In genomic region chr4:31938416-31939106, GRCm38 (mm10) we compare ENCODE assay signal across 8 mouse cellular contexts. TPM values are rescaled to one million over a fixed set of nuclear protein-coding genes. Genes with fewer than 3 reads are reported as not detected.
DNase-seq lines count a peak whose midpoint lies in the region; ATAC-seq and TF ChIP-seq lines count a peak whose summit lies in the region.

No protein-coding gene starts in this region.

- ATAC-seq in liver, postnatal 0 days, result no peak
- ATAC-seq in embryonic facial prominence, embryonic 11.5 days (replicated peaks; ENCODE audit: insufficient number of reproducible peaks, low FRiP score, low TSS enrichment, low read depth), result no peak
- no peak for ATAC-seq in stomach, embryonic 16.5 days (ENCODE audit: insufficient read depth, low FRiP score)

- peaks cover 13% of the 10 kb centered on the region; the same call in 1 of the 2 replicates for H3K27me3 ChIP-seq in liver, postnatal 0 days (ENCODE audit: insufficient read depth, low read length)
- no peaks in the 10 kb centered on the region for H3K27me3 ChIP-seq in embryonic facial prominence, embryonic 11.5 days (ENCODE audit: control insufficient read depth, insufficient read depth, low read length)
- no peaks in the 10 kb centered on the region for H3K27me3 ChIP-seq in stomach, embryonic 16.5 days (ENCODE audit: control insufficient read depth, insufficient read depth, low read length)

- peak; percentile 25 for DNase-seq in cerebellum, adult 9-10 months
- DNase-seq in cerebellum, adult 8-10 months, result no peak
- DNase-seq in liver, postnatal 0 days, result no peak
- no peak for DNase-seq in liver
- DNase-seq in embryonic facial prominence, embryonic 11.5 days (ENCODE audit: low spot score), result peak; percentile 92
- peak; percentile 18 to 36 for DNase-seq in kidney, postnatal 36 days
- DNase-seq in spleen, adult 18-20 months, result no peak

- no peak for TF ChIP-seq EP300 in liver, postnatal 0 days (IDR thresholded peaks at IDR 0.05; ENCODE audit: low read depth)

- peaks cover 5% of the 10 kb centered on the region; the same call in 1 of the 2 replicates for H3K4me1 ChIP-seq in liver, postnatal 0 days (ENCODE audit: insufficient read depth)
- no peaks in the 10 kb centered on the region for H3K4me1 ChIP-seq in embryonic facial prominence, embryonic 11.5 days (ENCODE audit: control insufficient read depth, insufficient read depth, low read length)
- no peaks in the 10 kb centered on the region; the same call in 1 of the 2 replicates for H3K4me1 ChIP-seq in stomach, embryonic 16.5 days (ENCODE audit: control insufficient read depth, insufficient read depth, low read length)

- H3K36me3 ChIP-seq in liver, postnatal 0 days (replicated peaks; ENCODE audit: insufficient read depth, low read length), result no peaks in the 10 kb centered on the region
- no peaks in the 10 kb centered on the region for H3K36me3 ChIP-seq in embryonic facial prominence, embryonic 11.5 days (replicated peaks; ENCODE audit: control insufficient read depth, insufficient read depth, low read depth, low read length)
- no peaks in the 10 kb centered on the region for H3K36me3 ChIP-seq in stomach, embryonic 16.5 days (ENCODE audit: control insufficient read depth, insufficient read depth, low read length)

- peak; percentile 51 for TF ChIP-seq CTCF in liver, postnatal 0 days (IDR thresholded peaks at IDR 0.05; ENCODE audit: low read depth)

- no peak overlapping the region for H3K9ac ChIP-seq in liver, postnatal 0 days (replicated peaks)
- H3K9ac ChIP-seq in embryonic facial prominence, embryonic 11.5 days (replicated peaks; ENCODE audit: low read length), result no peak overlapping the region
- no peak overlapping the region for H3K9ac ChIP-seq in stomach, embryonic 16.5 days (ENCODE audit: low read length)

- H3K9me3 ChIP-seq in liver, postnatal 0 days (ENCODE audit: low read length), result no peaks in the 10 kb centered on the region
- H3K9me3 ChIP-seq in embryonic facial prominence, embryonic 11.5 days (replicated peaks; ENCODE audit: control insufficient read depth, low read length), result no peaks in the 10 kb centered on the region
- no peaks in the 10 kb centered on the region for H3K9me3 ChIP-seq in stomach, embryonic 16.5 days (replicated peaks; ENCODE audit: control insufficient read depth, low read length)

- no peak overlapping the region for H3K27ac ChIP-seq in liver, postnatal 0 days (ENCODE audit: low read depth)
- H3K27ac ChIP-seq in embryonic facial prominence, embryonic 11.5 days (replicated peaks; ENCODE audit: low read depth, low read length), result no peak overlapping the region
- no peak overlapping the region for H3K27ac ChIP-seq in stomach, embryonic 16.5 days (ENCODE audit: low read length)

- WGBS in liver, postnatal 0 days (ENCODE audit: insufficient replicate concordance), result 28% methylated on average over 9 of the region's 9 CpGs
- WGBS in embryonic facial prominence, embryonic 11.5 days, result 30% methylated on average over 9 of the region's 9 CpGs
- WGBS in stomach, embryonic 16.5 days, result 29% methylated on average over 9 of the region's 9 CpGs

- no peak overlapping the region for H3K4me2 ChIP-seq in liver, postnatal 0 days (ENCODE audit: low read depth, low read length)
- no peak overlapping the region for H3K4me2 ChIP-seq in embryonic facial prominence, embryonic 11.5 days (ENCODE audit: low read depth, low read length)
- peak overlapping the region; percentile 34 for H3K4me2 ChIP-seq in stomach, embryonic 16.5 days (ENCODE audit: low read depth, low read length)

- H3K4me3 ChIP-seq in liver, postnatal 0 days (ENCODE audit: low read depth, low read length), result no peak overlapping the region
- H3K4me3 ChIP-seq in embryonic facial prominence, embryonic 11.5 days (ENCODE audit: low read depth, low read length), result no peak overlapping the region
- H3K4me3 ChIP-seq in stomach, embryonic 16.5 days (replicated peaks; ENCODE audit: low read length), result no peak overlapping the region; the same call in 1 of the 2 replicates

RNA-seq across cellular contexts. Expression of gene Map3k7, which starts 25.3 kb away (rescaled TPM):
- polyA plus RNA-seq in liver, postnatal 0 days (2015; fragmentation: Nextera tagmentation; extraction: Ambion mirVana), result 7.6 and 8.0 TPM in 2 replicates
- 48.2 and 50.8 TPM in 2 replicates for polyA plus RNA-seq in embryonic facial prominence, embryonic 11.5 days (2014; fragmentation: Nextera tagmentation; extraction: Ambion mirVana)
- 11.5 and 12.5 TPM in 2 replicates for polyA plus RNA-seq in stomach, embryonic 16.5 days (2015; fragmentation: Nextera tagmentation; extraction: Ambion mirVana)

Comparison
In these comparisons a context has a peak if more than half of its experiments do, and no peak if none do; other contexts are left out.
1. DNase-seq: peak in cerebellum, adult 9-10 months (single experiment), embryonic facial prominence, embryonic 11.5 days (single experiment) and kidney, postnatal 36 days (2 of 2); none in cerebellum, adult 8-10 months (single experiment), liver, postnatal 0 days (single experiment), liver (single experiment) and spleen, adult 18-20 months (0 of 2).